Mouse (Mus musculus) E14TG2a.4 (cell line): ENCODE results near the gene Cenpo.

ENCODE experiments used
- H3K27me3 ChIP-seq: 2 replicates; pipeline ENCODE4 v1.6.1; 2014; ENCODE audit warnings: low read length, control low read depth; ENCODE audit not compliant: insufficient read depth
- H3K36me3 ChIP-seq: 2 replicates; pipeline ENCODE4 v1.6.1; 2014; ENCODE audit warnings: low read length, control low read depth; ENCODE audit not compliant: insufficient read depth
- H3K4me1 ChIP-seq: replicated peaks from 2 replicates; pipeline ENCODE4 v1.6.1; 2014; ENCODE audit warnings: low read depth, low read length, control low read depth
- H3K4me3 ChIP-seq: replicated peaks from 2 replicates; pipeline ENCODE4 v1.5.1; 2014; ENCODE audit warnings: mild to moderate bottlenecking, low read length
- H3K9me3 ChIP-seq: 2 replicates; pipeline ENCODE4 v1.6.1; 2014; ENCODE audit warnings: low read length, control low read depth
- CTCF ChIP-seq: conservative IDR thresholded peaks from 2 replicates; pipeline ENCODE4 v1.5.1; 2014; ENCODE audit warnings: low read length
- NANOG ChIP-seq: IDR thresholded peaks from 2 replicates; pipeline ENCODE4 v1.6.1; 2014; ENCODE audit warnings: borderline replicate concordance, low read length, mixed read lengths
- POU5F1 ChIP-seq: IDR thresholded peaks from 2 replicates; pipeline ENCODE4 v1.6.1; 2014; ENCODE audit warnings: low read length, borderline replicate concordance

Gene Cenpo

GRCm38 (mm10) chr12:4233572-4234508 is at the start of gene Cenpo, which contains the start of gene Ptrhd1:
Gene Cenpo, minus strand, starts transcription at chr12:4234294.
Gene Ptrhd1, plus strand, starts transcription at chr12:4234027.
- Histone ChIP-seq H3K4me3 (peak within 1 kb of the TSS; percentile 95), H3K9me3 (no peaks in the 10 kb centered on the region), H3K27me3 (no peaks in the 10 kb centered on the region), H3K36me3 (peaks cover 60% of the 10 kb centered on the region), H3K4me1 (peaks cover 30% of the 10 kb centered on the region)
- TF ChIP-seq NANOG (no peak), POU5F1 (no peak), CTCF (no peak)

- peaks cover 6% of the 10 kb centered on the region for H3K36me3 ChIP-seq
- H3K4me1 ChIP-seq: no peaks in the 10 kb centered on the region
- no peak overlapping the region for H3K4me3 ChIP-seq
- H3K9me3 ChIP-seq: no peaks in the 10 kb centered on the region
- no peaks in the 10 kb centered on the region for H3K27me3 ChIP-seq
- TF ChIP-seq NANOG: no peak
- no peak for TF ChIP-seq POU5F1
These were observed 45.8 kb upstream of the Cenpo start for GRCm38 (mm10) chr12:4279878-4280277.

- Histone ChIP-seq H3K27me3 (no peaks in the 10 kb centered on the region), H3K36me3 (peaks cover 12% of the 10 kb centered on the region), H3K4me3 (no peak overlapping the region), H3K9me3 (no peaks in the 10 kb centered on the region), H3K4me1 (no peaks in the 10 kb centered on the region)
- TF ChIP-seq CTCF (no peak), NANOG (no peak), POU5F1 (no peak)
These were observed 45.1 kb upstream of the Cenpo start for GRCm38 (mm10) chr12:4278978-4279755.

GRCm38 (mm10) chr12:4271078-4271477 is 37.0 kb upstream of the Cenpo start:
- H3K9me3 ChIP-seq: no peaks in the 10 kb centered on the region
- no peak for TF ChIP-seq CTCF
- TF ChIP-seq NANOG: no peak
- TF ChIP-seq POU5F1: no peak
- peaks cover 31% of the 10 kb centered on the region for H3K36me3 ChIP-seq
- H3K27me3 ChIP-seq: no peaks in the 10 kb centered on the region
- no peak overlapping the region for H3K4me3 ChIP-seq
- H3K4me1 ChIP-seq: no peaks in the 10 kb centered on the region

GRCm38 (mm10) chr12:4267765-4268164 is 33.7 kb upstream of the Cenpo start:
- Histone ChIP-seq H3K27me3 (no peaks in the 10 kb centered on the region), H3K9me3 (no peaks in the 10 kb centered on the region), H3K4me3 (no peak overlapping the region), H3K4me1 (no peaks in the 10 kb centered on the region), H3K36me3 (peaks cover 23% of the 10 kb centered on the region; the same call in 1 of the 2 replicates)
- no peak for TF ChIP-seq POU5F1
- no peak for TF ChIP-seq NANOG
- TF ChIP-seq CTCF: no peak

GRCm38 (mm10) chr12:4252742-4253655 is 18.9 kb upstream of the Cenpo start:
- no peaks in the 10 kb centered on the region for H3K9me3 ChIP-seq
- peaks cover 18% of the 10 kb centered on the region; the same call in 1 of the 2 replicates for H3K36me3 ChIP-seq
- TF ChIP-seq CTCF (no peak), NANOG (no peak)
- H3K27me3 ChIP-seq: no peaks in the 10 kb centered on the region
- peaks cover 21% of the 10 kb centered on the region for H3K4me1 ChIP-seq
- H3K4me3 ChIP-seq: no peak overlapping the region

- Histone ChIP-seq H3K36me3 (peaks cover 18% of the 10 kb centered on the region; the same call in 1 of the 2 replicates), H3K9me3 (no peaks in the 10 kb centered on the region), H3K4me3 (no peak overlapping the region), H3K27me3 (no peaks in the 10 kb centered on the region), H3K4me1 (peaks cover 43% of the 10 kb centered on the region)
- TF ChIP-seq POU5F1: no peak
- no peak for TF ChIP-seq NANOG
- TF ChIP-seq CTCF: no peak
These were observed 15.7 kb upstream of the Cenpo start for GRCm38 (mm10) chr12:4249786-4250185.

GRCm38 (mm10) chr12:4245742-4246141 is 11.6 kb upstream of the Cenpo start:
- Histone ChIP-seq H3K27me3 (no peaks in the 10 kb centered on the region), H3K4me3 (0 out of 2 replicates have a peak overlapping the region, but pooled peaks have one; percentile 17), H3K9me3 (no peaks in the 10 kb centered on the region), H3K36me3 (peaks cover 7% of the 10 kb centered on the region; the same call in 1 of the 2 replicates), H3K4me1 (peaks cover 37% of the 10 kb centered on the region)
- TF ChIP-seq POU5F1: no peak
- TF ChIP-seq NANOG: no peak
- TF ChIP-seq CTCF: no peak
